Mouse (Mus musculus) liver, adult (tissue): ENCODE data around the gene Myl7.

Experiments used
- GATA4 ChIP-seq: IDR thresholded peaks from 2 replicates; pipeline ENCODE4 v1.6.1; 2014; ENCODE audit warnings: mild to moderate bottlenecking, low read length; ENCODE audit not compliant: insufficient replicate concordance

The Myl7 gene

GRCm38 (mm10) chr11:5882518-5882917 lies 16.1 kb downstream of the Myl7 start:
- TF ChIP-seq GATA4 = no peak

GRCm38 (mm10) chr11:5879905-5880304 lies 18.7 kb downstream of the Myl7 start:
- no peak for TF ChIP-seq GATA4

- no peak for TF ChIP-seq GATA4
Measured at GRCm38 (mm10) chr11:5878661-5879060, 19.9 kb downstream of the Myl7 start.

- peak; percentile 78; the same call in 1 of the 2 replicates for TF ChIP-seq GATA4
Measured at GRCm38 (mm10) chr11:5877921-5878526, 20.6 kb downstream of the Myl7 start, which contains the start of gene Pold2. Gene Pold2, minus strand, starts transcription at chr11:5878292.

GRCm38 (mm10) chr11:5877421-5877820 lies 21.2 kb downstream of the Myl7 start:
- no peak for TF ChIP-seq GATA4

GRCm38 (mm10) chr11:5873192-5873591 lies 25.4 kb downstream of the Myl7 start:
- TF ChIP-seq GATA4 = no peak

- no peak for TF ChIP-seq GATA4
Measured at GRCm38 (mm10) chr11:5872707-5873106, 25.9 kb downstream of the Myl7 start.

- TF ChIP-seq GATA4 = no peak
Measured at GRCm38 (mm10) chr11:5870069-5870468, 28.5 kb downstream of the Myl7 start.

- no peak for TF ChIP-seq GATA4
Measured at GRCm38 (mm10) chr11:5869331-5869730, 29.3 kb downstream of the Myl7 start.

- no peak for TF ChIP-seq GATA4
Measured at GRCm38 (mm10) chr11:5868324-5868723, 30.3 kb downstream of the Myl7 start.

GRCm38 (mm10) chr11:5867196-5867595 lies 31.4 kb downstream of the Myl7 start:
- TF ChIP-seq GATA4 = no peak

- TF ChIP-seq GATA4 = no peak
Measured at GRCm38 (mm10) chr11:5862394-5863105, 36.0 kb downstream of the Myl7 start.

- TF ChIP-seq GATA4 = no peak
Measured at GRCm38 (mm10) chr11:5861678-5862393, 36.7 kb downstream of the Myl7 start, which contains the start of gene Aebp1. Gene Aebp1, plus strand, starts transcription at chr11:5861947.

GRCm38 (mm10) chr11:5860639-5861038 lies 37.9 kb downstream of the Myl7 start:
- no peak for TF ChIP-seq GATA4

GRCm38 (mm10) chr11:5859883-5860550 lies 38.6 kb downstream of the Myl7 start:
- no peak for TF ChIP-seq GATA4

- TF ChIP-seq GATA4 = no peak
Measured at GRCm38 (mm10) chr11:5858723-5859122, 39.9 kb downstream of the Myl7 start.
